Mouse (Mus musculus) gastrocnemius, postnatal 4 days (tissue): Measurements from ENCODE around the gene Klra1. TPM values are rescaled to one million over a fixed set of nuclear protein-coding genes. Genes with fewer than 3 reads are reported as not detected.
"Not testable (repeated sequence)": the region's sequence is repeated elsewhere in the genome, so short reads cannot be mapped to it uniquely, and the experiment has no call there.

ENCODE experiments used
- DNase-seq, 2 experiments: peaks; one replicate each; pipeline ENCODE4 v3.0.0; 2021 to 2022; ENCODE audit warnings: low spot score in 2 of 2, mixed read lengths in 2 of 2
- long read RNA-seq, 2 experiments: library from polyadenylated mRNA; stranded (forward); transcript quantifications; one replicate each; pipeline ENCODE4 v2.0.0; 2021
- total RNA-seq, 2 experiments: library from RNA; stranded (reverse); gene quantifications; 2 replicates each; pipeline ENCODE4 v1.2.3; 2021

The Klra1 gene
- total RNA-seq = not detected
- long read RNA-seq, experiment 1 = 0 reads
- long read RNA-seq, experiment 2 = 0 reads

DNA sequence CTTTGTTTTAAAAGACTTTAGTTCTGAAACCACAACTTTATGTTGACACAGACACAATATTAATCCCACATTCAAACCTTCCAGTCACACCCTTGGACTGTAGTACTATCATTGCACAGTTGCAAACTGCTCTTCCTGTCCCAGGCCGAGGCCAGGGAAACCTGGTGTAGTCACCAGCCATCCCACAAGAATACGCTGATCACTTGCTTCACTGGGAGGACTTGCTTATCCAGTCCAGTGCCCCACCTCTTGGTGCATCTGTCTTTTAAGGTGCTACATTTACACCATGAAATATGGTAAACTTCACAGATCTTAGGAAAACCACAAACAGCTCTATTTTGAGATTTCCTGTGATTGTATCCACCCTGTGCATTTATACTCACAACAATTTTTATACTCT, at the start of gene Klra1:
Klra1 (minus strand) TSS at position 125 of the 400 bp plus-strand sequence.
- no peak for DNase-seq

DNA sequence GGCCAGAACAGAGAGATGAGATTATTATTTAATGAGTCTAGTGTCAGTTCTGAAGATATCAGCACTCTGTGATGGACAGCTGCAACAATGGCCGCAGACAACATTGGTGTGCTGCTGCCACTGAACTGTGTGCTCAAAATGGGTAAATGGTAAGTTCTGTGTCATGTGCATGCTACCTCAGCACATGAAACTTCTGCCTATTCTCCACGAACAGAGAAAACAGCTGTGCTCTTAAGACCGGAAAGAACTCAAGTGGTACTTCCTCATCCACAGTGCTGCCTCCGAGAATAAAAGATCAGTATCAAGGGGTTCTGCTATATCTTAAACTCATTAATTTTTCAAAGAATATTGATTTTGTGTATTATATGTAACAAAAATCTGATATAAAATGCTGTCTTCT, 42.8 kb upstream of the Klra1 start:
- no peak for DNase-seq

DNA sequence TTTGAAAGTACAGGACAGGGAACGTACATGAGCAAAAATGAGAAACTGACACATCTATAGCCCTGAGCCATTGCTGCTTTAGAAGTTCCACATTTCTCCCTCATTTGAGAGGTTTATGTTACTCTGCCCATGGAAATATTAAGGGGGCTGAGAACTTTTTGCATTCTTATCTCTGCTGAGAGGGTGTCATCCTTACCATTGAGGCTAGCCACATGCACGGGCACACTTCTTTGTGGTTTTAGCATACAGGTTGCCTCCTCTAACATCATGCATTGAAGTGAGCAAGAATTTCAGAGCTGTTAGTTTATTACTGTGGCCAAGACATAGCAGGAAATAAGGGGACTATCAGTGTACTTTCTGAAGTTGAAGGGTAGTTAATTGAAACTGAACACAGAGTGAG, 32.5 kb upstream of the Klra1 start:
- no peak for DNase-seq

DNA sequence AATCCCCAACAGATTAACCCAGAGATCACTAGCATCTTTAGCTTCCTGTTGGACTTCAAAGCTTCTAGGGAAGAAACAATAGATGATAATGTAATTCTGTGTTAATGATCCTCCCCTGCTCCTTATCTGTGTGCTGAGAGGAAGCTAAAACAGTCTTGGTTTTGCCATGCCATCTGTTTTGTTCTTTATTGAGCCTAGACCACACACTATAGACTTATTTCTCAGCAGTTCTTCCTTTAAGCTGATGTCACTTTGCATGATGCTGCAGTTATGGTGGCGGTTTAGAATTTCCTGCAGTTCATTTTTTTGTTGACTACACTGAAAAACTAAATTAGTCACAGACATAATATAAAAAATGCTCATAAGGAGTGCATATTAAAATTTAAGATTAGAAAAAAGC, 18.2 kb upstream of the Klra1 start:
- no peak for DNase-seq

DNA sequence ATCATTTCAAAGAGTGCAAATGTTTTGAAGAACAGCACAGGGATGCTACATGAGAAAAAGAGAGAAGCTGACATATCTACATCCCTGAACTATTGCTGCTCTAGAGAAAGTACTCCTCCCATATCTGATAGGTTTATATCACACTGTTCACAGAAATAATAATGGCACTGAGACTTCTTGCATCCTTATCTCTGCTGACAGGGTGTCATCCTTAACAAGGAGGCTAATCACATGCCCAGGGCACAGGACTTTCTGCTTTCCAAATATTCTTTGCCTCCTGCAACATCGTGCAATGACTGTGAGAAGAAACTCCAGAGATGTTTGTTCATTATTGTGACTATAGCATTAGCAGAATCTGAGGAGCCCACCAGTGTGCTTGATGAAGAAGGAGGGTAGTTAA, 871 bp downstream of the Klra1 start:
- DNase-seq = no peak

DNA sequence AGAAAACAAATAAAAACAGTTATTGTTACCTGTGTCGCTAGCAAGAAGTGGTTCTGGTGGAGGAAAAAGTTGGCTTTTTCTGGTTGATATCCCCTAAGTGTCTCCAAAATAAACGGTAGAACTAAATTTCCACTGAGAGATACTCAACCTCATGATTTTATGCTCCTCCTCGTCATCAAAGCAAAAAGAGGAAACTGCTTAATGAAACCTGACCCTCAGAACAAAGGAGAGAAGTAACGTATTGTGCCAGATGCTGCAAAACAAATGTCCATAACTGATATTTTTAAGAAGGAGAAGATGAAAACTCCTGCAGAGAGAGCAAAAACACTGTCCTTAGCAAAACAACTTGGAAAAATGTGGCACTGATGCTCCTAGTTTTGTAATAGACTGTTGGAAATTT, 4.3 kb downstream of the Klra1 start:
- DNase-seq = no peak

DNA sequence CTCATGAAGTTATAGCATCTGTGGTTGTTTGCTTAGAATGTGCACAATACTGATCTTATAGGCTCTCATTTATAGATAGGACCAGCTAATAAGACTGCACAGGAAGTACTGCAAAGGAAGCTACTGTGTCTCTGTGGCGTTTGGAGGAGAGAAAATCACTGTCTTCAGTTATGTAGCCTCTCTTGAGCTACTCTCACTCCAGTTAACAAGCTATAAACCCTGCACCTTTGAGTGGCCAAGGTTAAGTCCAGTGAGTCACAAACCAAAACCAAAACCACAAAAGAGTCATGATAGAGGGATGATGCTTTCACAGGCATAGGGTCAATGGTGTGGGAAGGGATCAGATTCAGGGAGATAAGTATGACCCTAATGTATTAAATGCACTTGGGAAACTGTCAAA, 41.3 kb downstream of the Klra1 start:
- DNase-seq = not testable (repeated sequence)

DNA sequence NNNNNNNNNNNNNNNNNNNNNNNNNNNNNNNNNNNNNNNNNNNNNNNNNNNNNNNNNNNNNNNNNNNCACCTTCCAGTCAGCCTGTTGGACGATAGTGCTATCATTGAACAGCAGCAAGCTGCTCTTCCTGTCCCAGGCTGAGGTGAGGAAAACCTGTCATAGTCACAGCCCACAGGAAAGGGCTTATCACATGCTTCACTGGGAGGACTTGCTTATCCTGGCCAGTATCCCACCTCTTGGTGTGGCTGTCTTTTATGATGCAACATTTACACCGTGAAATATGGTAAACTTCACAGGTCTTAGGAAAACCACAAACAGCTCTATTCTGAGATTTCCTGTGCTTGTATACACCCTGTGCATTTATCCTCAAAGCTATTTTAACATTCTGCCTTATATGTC, 44.7 kb downstream of the Klra1 start:
- DNase-seq = not testable (repeated sequence)

DNA sequence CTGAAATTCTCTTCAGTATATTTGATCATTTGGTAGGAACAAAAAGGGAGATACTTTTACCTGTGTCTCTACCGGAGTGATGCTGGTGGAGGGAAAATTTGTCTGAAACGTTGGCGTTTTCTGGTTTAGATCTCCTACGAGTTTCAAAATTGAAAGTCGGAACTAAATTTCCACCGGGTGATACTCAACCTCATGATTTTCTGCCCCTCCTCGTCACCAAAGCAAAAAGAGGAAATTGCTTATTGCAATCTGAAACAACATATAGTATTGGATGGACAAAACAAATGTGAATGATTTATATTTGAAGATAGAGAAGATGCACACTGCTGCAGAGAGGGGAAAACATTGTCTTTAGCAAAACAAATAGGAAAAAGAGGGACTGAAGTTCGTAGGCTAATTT, 49.3 kb downstream of the Klra1 start, which contains the start of gene Klra3:
Klra3 (minus strand) TSS at position 164 of the 400 bp plus-strand sequence.
- no peak for DNase-seq

Other genes with a start within 250 kb of the Klra1 start
- not detected for gene Klra9, start 193.8 kb downstream of the Klra1 start, total RNA-seq
- gene Klra7, start 153.6 kb downstream of the Klra1 start, total RNA-seq = not detected
- not detected for gene Klra10, start 104.9 kb downstream of the Klra1 start, total RNA-seq
- gene Klra3, start 49.3 kb downstream of the Klra1 start, total RNA-seq = not detected